In genomic region chr1:36674936-36675335, GRCm38 (mm10) we compare ENCODE assay signal across 29 mouse cellular contexts. TPM values are rescaled to one million over a fixed set of nuclear protein-coding genes. Genes with fewer than 3 reads are reported as not detected.
DNase-seq lines count a peak whose midpoint lies in the region; ATAC-seq and TF ChIP-seq lines count a peak whose summit lies in the region.
"Had no signal": no experiment of that assay in that cellular context is flagged by ENCODE, and none has a peak within 500 bp of the region (broad histone marks: within the 10 kb centered on the region; RNA-seq: fewer than 3 reads in every experiment).

No protein-coding gene starts in this region.

- no peak for ATAC-seq in kidney, embryonic 16.5 days (ENCODE audit: low FRiP score, low TSS enrichment)
- ATAC-seq: activated CD4-positive, CD25-positive, alpha-beta regulatory T cell, adult 4 months; CD4-positive, CD25-positive, alpha-beta regulatory T cell, adult 4 months; forebrain, embryonic 14.5 days; forebrain, embryonic 16.5 days; Patski had no signal

- no peak overlapping the region for H3K9ac ChIP-seq in kidney, embryonic 16.5 days (replicated peaks; ENCODE audit: low read length)
- H3K9ac ChIP-seq: embryonic facial prominence, embryonic 13.5 days; embryonic facial prominence, embryonic 15.5 days; forebrain, embryonic 12.5 days had no signal

- no peak overlapping the region for H3K4me3 ChIP-seq in kidney, adult 2 months (ENCODE audit: insufficient read depth, low read depth, low read length)
- H3K4me3 ChIP-seq in kidney, embryonic 16.5 days (ENCODE audit: low read length): no peak overlapping the region
- H3K4me3 ChIP-seq: embryonic facial prominence, embryonic 13.5 days; embryonic facial prominence, embryonic 15.5 days; erythroblast, embryonic 14.5 days; forebrain, embryonic 10.5 days; forebrain, embryonic 12.5 days had no signal

- no peak overlapping the region for H3K27ac ChIP-seq in kidney, adult 2 months (ENCODE audit: insufficient read depth, low read depth, low read length)
- 0 out of 2 replicates have a peak overlapping the region, but pooled peaks have one; percentile 17 for H3K27ac ChIP-seq in kidney, embryonic 16.5 days (ENCODE audit: low read length)
- H3K27ac ChIP-seq: embryonic facial prominence, embryonic 13.5 days; embryonic facial prominence, embryonic 15.5 days; forebrain, embryonic 10.5 days; forebrain, embryonic 12.5 days had no signal

- H3K4me2 ChIP-seq in kidney, embryonic 16.5 days (replicated peaks; ENCODE audit: low read depth, low read length): no peak overlapping the region
- H3K4me2 ChIP-seq: embryonic facial prominence, embryonic 13.5 days; embryonic facial prominence, embryonic 15.5 days; forebrain, embryonic 12.5 days had no signal

- 18% methylated on average over 3 of the region's 3 CpGs for WGBS in kidney, adult 2 months
- WGBS in kidney, embryonic 16.5 days: 3% methylated on average over 3 of the region's 3 CpGs

- TF ChIP-seq POLR2A in kidney, adult 2 months (IDR thresholded peaks at IDR 0.05; ENCODE audit: low read depth, low read length): no peak

- DNase-seq in kidney, adult 2 months: peak; percentile 17
- no peak for DNase-seq in kidney, adult 18-20 months
- no peak for DNase-seq in kidney, postnatal 10 days
- peak; percentile 60 for DNase-seq in adipocyte (ENCODE audit: low spot score)
- DNase-seq: adrenal gland, adult 2 months; adrenal gland, postnatal 10 days; adrenal gland, postnatal 25 days; B cell, adult 2 months; cerebellum, adult 11 months; cerebellum, adult 18-20 months; cerebellum, adult 8-10 months; cerebellum, adult 9-11 months; cerebellum, postnatal 14 days; cerebellum, postnatal 36 days; embryo, embryonic 11 days had no signal

- no peaks in the 10 kb centered on the region for H3K4me1 ChIP-seq in kidney, adult 2 months (ENCODE audit: control insufficient read depth, insufficient read depth, low read length)
- H3K4me1 ChIP-seq in kidney, embryonic 16.5 days (ENCODE audit: insufficient read depth, low read length): peaks cover 7% of the 10 kb centered on the region; the same call in 1 of the 2 replicates
- H3K4me1 ChIP-seq: forebrain, embryonic 12.5 days had no signal

- no peaks in the 10 kb centered on the region for H3K36me3 ChIP-seq in kidney, adult 2 months (ENCODE audit: control insufficient read depth, insufficient read depth, low read length)
- H3K36me3 ChIP-seq in kidney, embryonic 16.5 days (ENCODE audit: insufficient read depth, low read length): no peaks in the 10 kb centered on the region
- H3K36me3 ChIP-seq: embryonic facial prominence, embryonic 13.5 days; embryonic facial prominence, embryonic 15.5 days; forebrain, embryonic 10.5 days; forebrain, embryonic 12.5 days; G1E had no signal

- TF ChIP-seq CTCF in kidney, adult 2 months (conservative IDR thresholded peaks at IDR 0.05; ENCODE audit: insufficient read depth, insufficient read length, low read depth, low read length): no peak

- no peaks in the 10 kb centered on the region for H3K9me3 ChIP-seq in kidney, embryonic 16.5 days (ENCODE audit: low read length)
- H3K9me3 ChIP-seq: embryonic facial prominence, embryonic 13.5 days; embryonic facial prominence, embryonic 15.5 days; forebrain, embryonic 10.5 days; forebrain, embryonic 12.5 days; G1E had no signal

- no peaks in the 10 kb centered on the region for H3K27me3 ChIP-seq in kidney, adult 2 months (replicated peaks; ENCODE audit: control insufficient read depth, insufficient read depth, low read length)
- H3K27me3 ChIP-seq in kidney, embryonic 16.5 days (ENCODE audit: insufficient read depth, low read length): no peaks in the 10 kb centered on the region
- H3K27me3 ChIP-seq: CH12.LX; embryonic facial prominence, embryonic 13.5 days; embryonic facial prominence, embryonic 15.5 days; forebrain, embryonic 12.5 days; Patski had no signal

RNA-seq across cellular contexts. Expression of gene Fam178b, which starts 8.0 kb away (rescaled TPM):
- 0.35 and 1.1 TPM in 2 replicates for polyA plus RNA-seq in kidney, adult 2 months (2012; rRNA removed)
- 1.2 and 1.8 TPM in 2 replicates for polyA plus RNA-seq in kidney, embryonic 16.5 days (2015; fragmentation: Nextera tagmentation; extraction: Ambion mirVana)
- polyA plus RNA-seq: activated CD4-positive, CD25-positive, alpha-beta regulatory T cell, adult 4 months; CD4-positive, CD25-positive, alpha-beta regulatory T cell, adult 4 months; embryonic facial prominence, embryonic 11.5 days; forebrain, embryonic 14.5 days; forebrain, embryonic 16.5 days; G1E; Patski had no signal

RNA-seq across cellular contexts. Expression of gene Cox5b, which starts 16.3 kb away (rescaled TPM):
- 1,291 and 1,565 TPM in 2 replicates for polyA plus RNA-seq in kidney, adult 2 months (2012; rRNA removed)
- polyA plus RNA-seq in kidney, embryonic 16.5 days (2015; fragmentation: Nextera tagmentation; extraction: Ambion mirVana): 681 and 722 TPM in 2 replicates

RNA-seq across cellular contexts. Expression of gene 4933424G06Rik, which starts 35.0 kb away (rescaled TPM):
- not detected in 2 replicates for polyA plus RNA-seq in kidney, adult 2 months (2012; rRNA removed)
- polyA plus RNA-seq in kidney, embryonic 16.5 days (2015; fragmentation: Nextera tagmentation; extraction: Ambion mirVana): 0.26 TPM in 1 of 2 replicates, not detected in the other
- polyA plus RNA-seq: activated CD4-positive, CD25-positive, alpha-beta regulatory T cell, adult 4 months; adrenal gland, adult 2 months; CD4-positive, CD25-positive, alpha-beta regulatory T cell, adult 4 months; erythroblast, embryonic 14.5 days; forebrain, embryonic 10.5 days; forebrain, embryonic 14.5 days; G1E had no signal

RNA-seq across cellular contexts. Expression of gene Actr1b, which starts 39.3 kb away (rescaled TPM):
- 130 and 141 TPM in 2 replicates for polyA plus RNA-seq in kidney, adult 2 months (2012; rRNA removed)
- polyA plus RNA-seq in kidney, embryonic 16.5 days (2015; fragmentation: Nextera tagmentation; extraction: Ambion mirVana): 118 and 123 TPM in 2 replicates

Comparison
In these comparisons a context has a peak if more than half of its experiments do, and no peak if none do; other contexts are left out.
1. DNase-seq: peak in kidney, adult 2 months (single experiment) and adipocyte (single experiment); none in kidney, adult 18-20 months (single experiment) and kidney, postnatal 10 days (single experiment).